Mouse (Mus musculus) hindbrain, embryonic 13.5 days (tissue): ENCODE results near the gene Pwp2. TPM values are rescaled to one million over a fixed set of nuclear protein-coding genes. Genes with fewer than 3 reads are reported as not detected.

Source experiments
- polyA plus RNA-seq: library from polyadenylated mRNA; unstranded; fragments of >200 nt; fragmentation: Nextera tagmentation; extraction: Ambion mirVana; gene quantifications from 2 replicates; pipeline ENCODE4 v1.2.1, GENCODE M21; 2015

Gene Pwp2
- polyA plus RNA-seq, 1 experiment from 2014 or later: 15.5 TPM

Other genes starting within 250 kb of the Pwp2 start
- gene Trpm2, start 214.6 kb downstream of the Pwp2 start, polyA plus RNA-seq: 3.0 and 3.9 TPM in 2 replicates
- 38.1 and 40.5 TPM in 2 replicates for gene 1810043G02Rik, start 206.6 kb downstream of the Pwp2 start, polyA plus RNA-seq
- gene Pfkl, start 175.1 kb downstream of the Pwp2 start, polyA plus RNA-seq: 106 and 107 TPM in 2 replicates
- not detected in 2 replicates for gene Dnmt3l, start 143.2 kb downstream of the Pwp2 start, polyA plus RNA-seq
- 0.10 TPM in 1 of 2 replicates, not detected in the other for gene Aire, start 141.5 kb downstream of the Pwp2 start, polyA plus RNA-seq
- 0.56 and 0.61 TPM in 2 replicates for gene Icosl, start 115.8 kb downstream of the Pwp2 start, polyA plus RNA-seq
- 20.3 and 21.8 TPM in 2 replicates for gene D10Jhu81e, start 15.4 kb downstream of the Pwp2 start, polyA plus RNA-seq
- gene Trappc10, start 59.5 kb upstream of the Pwp2 start, polyA plus RNA-seq: 23.1 and 24.7 TPM in 2 replicates
- gene Agpat3, start 167.3 kb upstream of the Pwp2 start, polyA plus RNA-seq: 51.2 and 54.4 TPM in 2 replicates
- 385 and 394 TPM in 2 replicates for gene Rrp1, start 227.9 kb upstream of the Pwp2 start, polyA plus RNA-seq
- 93.9 and 105 TPM in 2 replicates for gene Cstb, start 240.5 kb upstream of the Pwp2 start, polyA plus RNA-seq